Mouse (Mus musculus) embryonic facial prominence, embryonic 14.5 days (tissue): ENCODE measurements around the gene Cd300lg. TPM values are rescaled to one million over a fixed set of nuclear protein-coding genes. Genes with fewer than 3 reads are reported as not detected.

Experiments
- ATAC-seq: fragments of 200-750 bp; cut with Nextera tagmentation; 2 replicates; pipeline ENCODE4 v1.8.0; 2017; ENCODE audit warnings: low read depth, moderate number of reproducible peaks, moderate TSS enrichment
- DNase-seq: peaks from one replicate; pipeline ENCODE4 v3.0.0-alpha.2; 2015; ENCODE audit warnings: low spot score
- H3K27ac ChIP-seq: fragments of 300-500 bp; sonication (generic); replicated peaks from 2 replicates; pipeline ENCODE4 v1.5.1; 2014; ENCODE audit warnings: low read depth, mild to moderate bottlenecking, low read length, moderate library complexity
- H3K27me3 ChIP-seq: fragments of 300-500 bp; sonication (generic); replicated peaks from 2 replicates; pipeline ENCODE4 v1.6.1; 2014; ENCODE audit warnings: low read length; ENCODE audit not compliant: control insufficient read depth, insufficient read depth
- H3K36me3 ChIP-seq: fragments of 300-500 bp; sonication (generic); 2 replicates; pipeline ENCODE4 v1.6.1; 2014; ENCODE audit warnings: low read length, mixed read lengths; ENCODE audit not compliant: control insufficient read depth, insufficient read depth
- H3K4me1 ChIP-seq: fragments of 300-500 bp; sonication (generic); 2 replicates; pipeline ENCODE4 v1.6.1; 2014; ENCODE audit warnings: antibody characterized with exemption, low read length; ENCODE audit not compliant: control insufficient read depth, insufficient read depth
- H3K4me2 ChIP-seq: fragments of 300-500 bp; sonication (generic); 2 replicates; pipeline ENCODE4 v1.6.1; 2014; ENCODE audit warnings: low read depth, mild to moderate bottlenecking, low read length, moderate library complexity, mixed read lengths
- H3K4me3 ChIP-seq: fragments of 300-500 bp; sonication (generic); 2 replicates; pipeline ENCODE4 v1.5.1; 2014; ENCODE audit warnings: low read depth, mild to moderate bottlenecking, low read length
- H3K9ac ChIP-seq: fragments of 300-500 bp; sonication (generic); 2 replicates; pipeline ENCODE4 v1.6.1; 2014; ENCODE audit warnings: low read depth, mild to moderate bottlenecking, low read length, moderate library complexity, mixed read lengths
- H3K9me3 ChIP-seq: fragments of 300-500 bp; sonication (generic); 2 replicates; pipeline ENCODE4 v1.6.1; 2016; ENCODE audit warnings: low read length; ENCODE audit not compliant: control insufficient read depth
- WGBS: fragments of 180-500 bp; shearing (Covaris S2); extraction: QIAGEN DNeasy Blood & Tissue Kit; methylation state at CpG from one replicate; pipeline ENCODE4 v1.1.7; 2014; 5-methylcytosine and 5-hydroxymethylcytosine counted together
- polyA plus RNA-seq: library from polyadenylated mRNA; unstranded; fragments of >200 nt; fragmentation: Nextera tagmentation; extraction: Ambion mirVana; gene quantifications from 2 replicates; pipeline ENCODE4 v1.2.1, GENCODE M21; 2014

The Cd300lg gene
- polyA plus RNA-seq, 1 experiment from 2014 or later = 0.70 TPM

GRCm38 (mm10) chr11:102086331-102086730 lies 45.0 kb downstream of the Cd300lg start:
- Histone ChIP-seq H3K4me2 (peak overlapping the region; percentile 72), H3K4me1 (peaks cover 13% of the 10 kb centered on the region; the same call in 1 of the 2 replicates), H3K4me3 (peak overlapping the region; percentile 62), H3K36me3 (peaks cover 3% of the 10 kb centered on the region; the same call in 1 of the 2 replicates), H3K9ac (peak overlapping the region; percentile 72; the same call in 1 of the 2 replicates), H3K9me3 (no peaks in the 10 kb centered on the region), H3K27ac (peak overlapping the region; percentile 91), H3K27me3 (no peaks in the 10 kb centered on the region)
- no peak for ATAC-seq
- 14% methylated on average over 3 of the region's 3 CpGs for WGBS
- DNase-seq = peak; percentile 70

DNA sequence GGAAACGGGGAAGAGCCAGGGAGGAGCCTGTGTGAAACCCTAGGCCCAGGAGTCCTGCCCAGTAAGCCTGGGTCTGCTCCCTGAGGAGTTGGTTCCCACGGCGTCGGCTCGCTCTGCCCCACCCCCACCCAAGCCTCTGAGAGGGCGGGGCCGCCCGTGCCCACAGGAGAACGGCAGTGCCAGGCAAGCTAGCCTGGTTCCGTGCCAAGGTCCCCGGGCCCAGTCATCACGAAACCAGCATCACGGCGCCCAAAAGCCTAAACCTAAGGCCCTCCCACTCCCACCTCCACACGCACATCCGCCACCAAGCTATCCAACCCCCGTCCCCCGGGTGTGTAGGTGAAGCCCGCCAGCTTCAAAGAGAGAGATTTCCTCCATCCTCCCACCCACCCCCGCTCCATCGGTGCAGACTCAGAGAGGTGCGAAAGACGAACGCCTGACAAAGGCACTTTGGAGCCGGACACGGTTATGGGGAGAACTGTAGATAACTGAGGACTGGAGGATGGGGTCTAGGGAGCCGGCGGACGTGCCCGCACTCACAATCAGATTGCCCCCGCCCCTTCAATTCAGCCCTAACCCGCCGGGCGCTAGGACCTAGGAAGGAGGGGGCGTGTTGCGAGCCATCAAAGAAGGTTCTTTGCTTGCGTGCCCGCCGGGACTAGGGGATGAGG lies 45.9 kb downstream of the Cd300lg start:
- Histone ChIP-seq H3K4me1 (peaks cover 9% of the 10 kb centered on the region; the same call in 1 of the 2 replicates), H3K27ac (peak overlapping the region; percentile 91), H3K36me3 (peaks cover 3% of the 10 kb centered on the region; the same call in 1 of the 2 replicates), H3K9ac (peak overlapping the region; percentile 72), H3K4me2 (peak overlapping the region; percentile 72), H3K27me3 (no peaks in the 10 kb centered on the region), H3K4me3 (peak overlapping the region; percentile 62), H3K9me3 (no peaks in the 10 kb centered on the region)
- WGBS = 1% methylated on average over 27 of the region's 39 CpGs
- DNase-seq (peak; percentile 95), ATAC-seq (peak; percentile 82)

- peak; percentile 63 for ATAC-seq
- Histone ChIP-seq H3K9me3 (no peaks in the 10 kb centered on the region), H3K4me2 (peak within 1 kb of the TSS; percentile 72), H3K27me3 (no peaks in the 10 kb centered on the region), H3K9ac (peak within 1 kb of the TSS; percentile 72), H3K4me1 (0 out of 2 replicates have a peak, but pooled peaks cover 9% of the 10 kb centered on the region), H3K4me3 (peak within 1 kb of the TSS; percentile 62), H3K27ac (peak within 1 kb of the TSS; percentile 91), H3K36me3 (peaks cover 3% of the 10 kb centered on the region; the same call in 1 of the 2 replicates)
- under 1% methylated on average over 39 of the region's 49 CpGs for WGBS
- peak; percentile 93 for DNase-seq
Measured at GRCm38 (mm10) chr11:102087931-102088898, 46.9 kb downstream of the Cd300lg start, which contains the start of gene Mpp2. Mpp2 (minus strand) TSS chr11:102088515.

DNA sequence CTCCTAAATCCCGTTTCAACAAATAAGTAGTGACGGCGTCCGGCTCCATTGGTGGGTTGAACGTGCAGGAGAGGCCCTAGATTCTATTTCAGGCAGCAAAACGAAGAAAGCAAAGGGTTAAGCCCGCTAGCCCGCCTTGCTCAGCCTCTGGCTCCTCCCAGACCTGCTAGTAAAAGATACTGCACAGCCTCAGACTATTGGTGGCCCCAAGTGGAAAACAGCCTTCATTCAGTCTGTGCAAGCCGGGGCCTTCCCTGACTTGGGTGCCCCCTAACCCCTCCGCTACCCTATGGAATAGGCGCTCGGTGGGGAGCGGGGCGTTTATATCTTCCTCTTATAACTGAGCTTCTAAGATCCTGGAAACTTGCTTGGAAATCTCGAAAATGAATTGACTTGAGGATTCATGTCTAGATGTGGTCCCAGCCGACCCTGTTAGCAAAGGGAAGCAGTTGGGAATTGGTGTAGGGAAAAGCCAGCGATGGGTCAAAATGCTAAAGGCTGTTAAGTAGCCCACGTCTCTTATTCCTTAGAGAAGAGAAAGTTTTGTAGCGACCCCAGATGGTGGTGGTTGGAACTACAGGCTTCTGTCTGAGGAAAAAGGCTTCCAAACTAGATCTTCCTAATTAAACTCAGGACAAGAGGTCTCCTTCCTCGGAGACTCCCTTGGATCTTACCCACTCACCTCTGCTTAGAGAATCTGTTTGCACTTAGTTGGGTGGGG lies 47.9 kb downstream of the Cd300lg start:
- H3K4me3 ChIP-seq = peak overlapping the region; percentile 62
- 1% methylated on average over 20 of the region's 20 CpGs for WGBS
- H3K4me2 ChIP-seq = peak overlapping the region; percentile 72
- peak overlapping the region; percentile 91 for H3K27ac ChIP-seq
- H3K4me1 ChIP-seq = 0 out of 2 replicates have a peak, but pooled peaks cover 9% of the 10 kb centered on the region
- peak overlapping the region; percentile 72 for H3K9ac ChIP-seq
- DNase-seq = peak; percentile 95
- peak; percentile 66 for ATAC-seq
- no peaks in the 10 kb centered on the region for H3K9me3 ChIP-seq
- H3K36me3 ChIP-seq = peaks cover under 1% of the 10 kb centered on the region; the same call in 1 of the 2 replicates
- H3K27me3 ChIP-seq = no peaks in the 10 kb centered on the region

DNA sequence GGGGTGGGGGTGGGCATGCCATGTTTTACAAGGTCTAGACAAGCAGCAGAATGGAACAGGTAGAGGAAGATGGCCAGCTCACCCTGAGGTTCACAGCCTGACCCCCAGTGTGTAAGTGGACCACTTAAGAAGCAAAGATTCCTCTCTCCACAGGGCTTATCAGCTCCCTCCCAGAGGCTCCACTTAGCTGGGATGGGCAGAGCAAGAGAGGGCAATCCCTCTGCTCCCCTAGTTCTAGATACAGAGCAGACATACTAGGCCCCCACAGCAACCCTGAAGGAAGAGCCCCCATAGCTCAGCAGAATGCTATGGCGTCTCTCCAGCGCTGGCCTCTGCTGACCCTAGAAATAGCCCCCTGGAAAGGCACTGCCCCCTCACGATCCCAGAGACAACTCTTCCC lies 54.4 kb downstream of the Cd300lg start:
- no peaks in the 10 kb centered on the region for H3K4me1 ChIP-seq
- 63% methylated on average over 3 of the region's 3 CpGs for WGBS
- no peak overlapping the region for H3K9ac ChIP-seq
- DNase-seq (no peak), ATAC-seq (no peak)
- H3K4me2 ChIP-seq = no peak overlapping the region
- H3K4me3 ChIP-seq = no peak overlapping the region
- H3K36me3 ChIP-seq = no peaks in the 10 kb centered on the region
- no peak overlapping the region for H3K27ac ChIP-seq
- no peaks in the 10 kb centered on the region for H3K9me3 ChIP-seq
- H3K27me3 ChIP-seq = no peaks in the 10 kb centered on the region

DNA sequence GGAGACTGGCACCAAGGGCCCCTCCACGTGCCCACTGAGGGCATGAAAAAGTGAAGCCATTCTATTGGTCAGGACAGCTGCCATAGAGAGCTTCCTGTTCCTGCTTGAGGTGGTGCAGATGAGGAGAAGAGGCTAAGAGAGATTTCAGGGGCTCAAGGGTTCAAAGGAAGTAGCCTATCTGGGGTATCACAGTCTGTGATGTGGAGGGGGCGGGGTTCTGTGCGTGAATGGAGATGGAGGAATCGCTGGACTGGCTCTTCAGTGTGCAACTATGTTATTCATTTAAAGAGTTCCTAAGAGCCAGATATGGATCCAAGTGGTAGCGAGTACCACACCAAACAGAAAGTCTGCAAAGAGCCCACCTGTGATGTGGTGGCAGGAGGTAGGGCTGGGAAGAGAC lies 55.1 kb downstream of the Cd300lg start:
- Histone ChIP-seq H3K36me3 (no peaks in the 10 kb centered on the region), H3K4me2 (peak overlapping the region; percentile 54), H3K27me3 (peaks cover under 1% of the 10 kb centered on the region; the same call in 1 of the 2 replicates), H3K4me3 (no peak overlapping the region), H3K9ac (peak overlapping the region; percentile 35; the same call in 1 of the 2 replicates), H3K4me1 (no peaks in the 10 kb centered on the region), H3K27ac (no peak overlapping the region), H3K9me3 (no peaks in the 10 kb centered on the region)
- DNase-seq = no peak
- no peak for ATAC-seq
- 67% methylated on average over 5 of the region's 5 CpGs for WGBS

DNA sequence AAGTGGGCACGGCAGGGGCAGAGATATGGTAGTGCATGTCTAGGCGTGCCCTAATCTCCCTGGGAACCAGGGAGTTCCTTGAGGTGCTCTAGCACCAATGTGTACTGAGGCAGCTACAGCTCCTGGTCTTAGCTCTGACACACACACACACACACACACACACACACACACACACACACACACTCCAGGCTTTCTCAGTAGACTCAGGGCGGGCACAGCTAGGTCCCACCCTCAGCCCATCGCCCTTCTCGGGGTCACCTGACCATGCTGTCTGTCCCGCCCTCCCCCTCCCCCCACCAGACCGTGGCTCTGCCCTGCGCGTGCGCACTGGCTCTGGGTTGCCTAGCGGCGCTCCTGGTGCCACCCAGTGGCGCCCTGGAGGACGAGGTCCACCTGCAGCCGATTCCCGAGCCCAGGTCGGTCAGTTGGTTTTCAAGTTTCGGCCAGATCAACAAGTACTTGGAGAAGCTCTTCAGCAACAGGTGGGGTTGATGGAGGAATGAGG lies 55.6 kb downstream of the Cd300lg start:
- Histone ChIP-seq H3K4me3 (peak overlapping the region; percentile 32), H3K4me2 (peak overlapping the region; percentile 54), H3K27ac (no peak overlapping the region), H3K36me3 (no peaks in the 10 kb centered on the region), H3K9ac (peak overlapping the region; percentile 35; the same call in 1 of the 2 replicates), H3K4me1 (no peaks in the 10 kb centered on the region), H3K27me3 (peaks cover 4% of the 10 kb centered on the region; the same call in 1 of the 2 replicates), H3K9me3 (no peaks in the 10 kb centered on the region)
- 11% methylated on average over 6 of the region's 18 CpGs for WGBS
- ATAC-seq (peak; percentile 93), DNase-seq (peak; percentile 94)

GRCm38 (mm10) chr11:102101219-102101618 lies 59.9 kb downstream of the Cd300lg start, which contains the start of gene Ppy:
Ppy (minus strand) TSS chr11:102101319.
- WGBS = 84% methylated on average over 4 of the region's 4 CpGs
- Histone ChIP-seq H3K4me1 (no peaks in the 10 kb centered on the region), H3K9ac (no peak within 1 kb of the TSS), H3K9me3 (no peaks in the 10 kb centered on the region), H3K4me2 (no peak within 1 kb of the TSS), H3K36me3 (no peaks in the 10 kb centered on the region), H3K4me3 (no peak within 1 kb of the TSS), H3K27ac (no peak within 1 kb of the TSS), H3K27me3 (peaks cover 29% of the 10 kb centered on the region)
- ATAC-seq (no peak), DNase-seq (no peak)
